In genomic region chr6:98575227-98575626, GRCm38 (mm10) we compare ENCODE assay signal across 26 mouse cellular contexts.
"Had no signal": no experiment of that assay in that cellular context is flagged by ENCODE, and none has a peak within 500 bp of the region (broad histone marks: within the 10 kb centered on the region; RNA-seq: fewer than 3 reads in every experiment).

No protein-coding gene starts in this region.

- H3K4me1 ChIP-seq: intestine, embryonic 15.5 days; kidney, embryonic 15.5 days; limb, embryonic 10.5 days; limb, embryonic 13.5 days; liver, embryonic 12.5 days; liver, embryonic 15.5 days; lung, embryonic 15.5 days; megakaryocyte, embryonic 14.5 days; midbrain, embryonic 10.5 days; midbrain, embryonic 13.5 days; neural tube, embryonic 12.5 days; neural tube, embryonic 15.5 days had no signal

- H3K27me3 ChIP-seq: intestine, embryonic 15.5 days; kidney, embryonic 15.5 days; limb, embryonic 13.5 days; liver, embryonic 12.5 days; liver, embryonic 15.5 days; lung, embryonic 15.5 days; megakaryocyte, embryonic 14.5 days; midbrain, embryonic 13.5 days; neural tube, embryonic 12.5 days; neural tube, embryonic 15.5 days had no signal

- H3K4me3 ChIP-seq: intestine, embryonic 15.5 days; kidney, embryonic 15.5 days; limb, embryonic 10.5 days; limb, embryonic 13.5 days; liver, embryonic 12.5 days; liver, embryonic 15.5 days; lung, embryonic 15.5 days; megakaryocyte, embryonic 14.5 days; midbrain, embryonic 10.5 days; midbrain, embryonic 13.5 days; neural tube, embryonic 12.5 days; neural tube, embryonic 15.5 days had no signal

- H3K9ac ChIP-seq: intestine, embryonic 15.5 days; kidney, embryonic 15.5 days; limb, embryonic 13.5 days; liver, embryonic 12.5 days; liver, embryonic 15.5 days; lung, embryonic 15.5 days; midbrain, embryonic 13.5 days; neural tube, embryonic 12.5 days; neural tube, embryonic 15.5 days had no signal

- DNase-seq: kidney, adult 11 months; kidney, adult 8-10 months; kidney, postnatal 10 days; kidney, postnatal 36 days; liver; lung, adult 18-20 months; lung, postnatal 14 days; lung, postnatal 4 days; right cerebral cortex, adult 18-20 months; right cerebral cortex, postnatal 14 days; right cerebral cortex, postnatal 4 days; thymus, postnatal 25 days had no signal

- H3K27ac ChIP-seq: intestine, embryonic 15.5 days; kidney, embryonic 15.5 days; limb, embryonic 10.5 days; limb, embryonic 13.5 days; liver, embryonic 12.5 days; liver, embryonic 15.5 days; lung, embryonic 15.5 days; midbrain, embryonic 10.5 days; midbrain, embryonic 13.5 days; neural tube, embryonic 12.5 days; neural tube, embryonic 15.5 days; stomach, postnatal 0 days had no signal

- H3K9me3 ChIP-seq: intestine, embryonic 15.5 days; kidney, embryonic 15.5 days; limb, embryonic 10.5 days; limb, embryonic 13.5 days; liver, embryonic 12.5 days; liver, embryonic 15.5 days; lung, embryonic 15.5 days; megakaryocyte, embryonic 14.5 days; midbrain, embryonic 10.5 days; midbrain, embryonic 13.5 days; neural tube, embryonic 12.5 days; neural tube, embryonic 15.5 days had no signal

- ATAC-seq: intestine, embryonic 15.5 days; liver, embryonic 12.5 days; midbrain, embryonic 13.5 days; midbrain, embryonic 16.5 days had no signal

- H3K36me3 ChIP-seq: intestine, embryonic 15.5 days; kidney, embryonic 15.5 days; limb, embryonic 10.5 days; limb, embryonic 13.5 days; liver, embryonic 12.5 days; liver, embryonic 15.5 days; lung, embryonic 15.5 days; midbrain, embryonic 10.5 days; midbrain, embryonic 13.5 days; neural tube, embryonic 12.5 days; neural tube, embryonic 15.5 days had no signal

- H3K4me2 ChIP-seq: intestine, embryonic 15.5 days; kidney, embryonic 15.5 days; limb, embryonic 13.5 days; liver, embryonic 12.5 days; liver, embryonic 15.5 days; lung, embryonic 15.5 days; midbrain, embryonic 13.5 days; neural tube, embryonic 12.5 days; neural tube, embryonic 15.5 days had no signal
